22 mouse cellular contexts compared by ENCODE assay signal in the genomic region with DNA sequence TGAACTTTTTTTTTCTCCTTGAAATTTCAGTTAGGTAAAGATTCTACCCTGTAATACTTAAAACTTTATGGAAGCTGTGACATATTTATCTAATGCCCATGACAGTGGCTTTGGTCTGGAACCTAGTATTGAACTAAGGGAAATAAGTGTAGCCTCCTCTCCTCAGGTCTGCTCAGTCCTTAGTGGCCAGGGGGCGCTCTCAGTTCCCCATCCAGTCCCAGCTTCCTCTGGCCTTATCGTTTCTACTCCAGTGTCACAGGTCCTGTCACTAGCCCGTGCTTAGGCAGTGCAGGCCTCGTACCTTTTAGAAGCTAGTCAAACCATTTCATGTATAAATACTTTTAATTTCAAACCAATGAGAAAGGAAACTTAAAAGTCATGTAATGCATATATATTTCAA. TPM values are rescaled to one million over a fixed set of nuclear protein-coding genes. Genes with fewer than 3 reads are reported as not detected.
DNase-seq lines count a peak whose midpoint lies in the region; ATAC-seq and TF ChIP-seq lines count a peak whose summit lies in the region.
"Had no signal": no experiment of that assay in that cellular context is flagged by ENCODE, and none has a peak within 500 bp of the region (broad histone marks: within the 10 kb centered on the region; RNA-seq: fewer than 3 reads in every experiment).

No protein-coding gene starts in this region.

- no peak overlapping the region for H3K4me2 ChIP-seq in lung, postnatal 0 days (replicated peaks; ENCODE audit: low read depth, low read length)
- H3K4me2 ChIP-seq in liver, postnatal 0 days (ENCODE audit: low read depth, low read length), result no peak overlapping the region
- no peak overlapping the region for H3K4me2 ChIP-seq in heart, embryonic 12.5 days
- H3K4me2 ChIP-seq: embryonic facial prominence, embryonic 13.5 days; forebrain, embryonic 13.5 days; heart, embryonic 13.5 days; hindbrain, embryonic 15.5 days had no signal

- no peak for TF ChIP-seq EP300 in lung, postnatal 0 days (IDR thresholded peaks at IDR 0.05)
- TF ChIP-seq EP300 in MEL (IDR thresholded peaks at IDR 0.05; ENCODE audit: low read depth in 1 of 2, low read length in 2 of 2), result no peak
- no peak for TF ChIP-seq EP300 in liver, postnatal 0 days (IDR thresholded peaks at IDR 0.05; ENCODE audit: low read depth)

- H3K27me3 ChIP-seq in kidney, adult 2 months (replicated peaks; ENCODE audit: control insufficient read depth, insufficient read depth, low read length), result no peaks in the 10 kb centered on the region
- no peaks in the 10 kb centered on the region for H3K27me3 ChIP-seq in lung, postnatal 0 days (replicated peaks; ENCODE audit: insufficient read depth, low read length)
- H3K27me3 ChIP-seq in MEL (ENCODE audit: control insufficient read depth in 1 of 2, insufficient read depth in 2 of 2, low read length in 2 of 2), result no peaks in the 10 kb centered on the region
- H3K27me3 ChIP-seq in liver, postnatal 0 days (ENCODE audit: insufficient read depth, low read length), result no peaks in the 10 kb centered on the region
- H3K27me3 ChIP-seq in heart, embryonic 12.5 days (replicated peaks), result no peaks in the 10 kb centered on the region
- H3K27me3 ChIP-seq: CH12.LX; embryonic facial prominence, embryonic 13.5 days; forebrain, embryonic 13.5 days; heart, embryonic 13.5 days; hindbrain, embryonic 15.5 days had no signal

- no peak overlapping the region for H3K9ac ChIP-seq in lung, postnatal 0 days (replicated peaks; ENCODE audit: low read depth)
- H3K9ac ChIP-seq in MEL (ENCODE audit: control insufficient read depth, low read depth, low read length, poor library complexity, severe bottlenecking), result no peak overlapping the region
- H3K9ac ChIP-seq in liver, postnatal 0 days (replicated peaks), result no peak overlapping the region
- H3K9ac ChIP-seq in heart, embryonic 12.5 days, result no peak overlapping the region
- H3K9ac ChIP-seq: embryonic facial prominence, embryonic 13.5 days; forebrain, embryonic 13.5 days; forebrain, postnatal 0 days; heart, embryonic 13.5 days; hindbrain, embryonic 15.5 days had no signal

- no peaks in the 10 kb centered on the region; the same call in 1 of the 2 replicates for H3K36me3 ChIP-seq in kidney, adult 2 months (ENCODE audit: control insufficient read depth, insufficient read depth, low read length)
- 0 out of 2 replicates have a peak, but pooled peaks cover 4% of the 10 kb centered on the region for H3K36me3 ChIP-seq in lung, postnatal 0 days (ENCODE audit: insufficient read depth, low read length)
- H3K36me3 ChIP-seq in MEL (ENCODE audit: control insufficient read depth in 1 of 2, insufficient read depth in 2 of 2, low read length in 2 of 2), result peaks cover 0 to 3% of the 10 kb centered on the region in 2 experiments; a peak in 1 of 4 replicates
- peaks cover 76% of the 10 kb centered on the region for H3K36me3 ChIP-seq in liver, postnatal 0 days (replicated peaks; ENCODE audit: insufficient read depth, low read length)
- H3K36me3 ChIP-seq in heart, embryonic 12.5 days, result peaks cover 68% of the 10 kb centered on the region

- DNase-seq in kidney, adult 2 months, result no peak
- DNase-seq in kidney, adult 8-10 months, result no peak
- no peak for DNase-seq in lung, postnatal 0 days (ENCODE audit: low spot score)
- no peak for DNase-seq in lung, adult 18-20 months
- DNase-seq in MEL (ENCODE audit: low read depth, low spot score), result peak; percentile 21
- peak; percentile 20 for DNase-seq in liver, postnatal 0 days
- DNase-seq: adrenal gland, adult 8-10 months; adrenal gland, postnatal 36 days; cerebellum, adult 11 months; cerebellum, adult 8-10 months; cerebellum, postnatal 14 days; forebrain, postnatal 0 days; gastrocnemius, postnatal 14 days; heart, adult 2 months; heart, postnatal 36 days had no signal

- ATAC-seq in lung, postnatal 0 days, result no peak
- no peak for ATAC-seq in liver, postnatal 0 days
- ATAC-seq in heart, embryonic 12.5 days (ENCODE audit: insufficient number of reproducible peaks, low FRiP score), result no peak
- ATAC-seq in megakaryocyte, adult 5-6 weeks (ENCODE audit: poor library complexity, severe bottlenecking), result no peak
- ATAC-seq: forebrain, embryonic 13.5 days; forebrain, postnatal 0 days had no signal

- 0 out of 2 replicates have a peak, but pooled peaks have one; percentile 3 for TF ChIP-seq CTCF in kidney, adult 2 months (conservative IDR thresholded peaks at IDR 0.05; ENCODE audit: insufficient read depth, insufficient read length, low read depth, low read length)
- peak; percentile 31 for TF ChIP-seq CTCF in lung, postnatal 0 days (IDR thresholded peaks at IDR 0.05)
- TF ChIP-seq CTCF in MEL (IDR thresholded peaks at IDR 0.05 in 2 of 3, conservative IDR thresholded peaks at IDR 0.05 in 1 of 3; ENCODE audit: control insufficient read depth in 1 of 3, insufficient read depth in 1 of 3, low read depth in 2 of 3, low read length in 3 of 3, poor library complexity in 1 of 3, severe bottlenecking in 1 of 3), result peak; percentile 24 to 50 (median 41); a peak in 4 of 6 replicates
- TF ChIP-seq CTCF in liver, postnatal 0 days (IDR thresholded peaks at IDR 0.05; ENCODE audit: low read depth), result peak; percentile 39

- TF ChIP-seq RAD21 in MEL (IDR thresholded peaks at IDR 0.05; ENCODE audit: low read depth, low read length), result no peak

- no peaks in the 10 kb centered on the region for H3K4me1 ChIP-seq in kidney, adult 2 months (ENCODE audit: control insufficient read depth, insufficient read depth, low read length)
- H3K4me1 ChIP-seq in lung, postnatal 0 days (ENCODE audit: insufficient read depth, low read depth, low read length), result no peaks in the 10 kb centered on the region
- no peaks in the 10 kb centered on the region for H3K4me1 ChIP-seq in MEL (ENCODE audit: control insufficient read depth in 1 of 2, insufficient read depth in 2 of 2, low read length in 2 of 2)
- no peaks in the 10 kb centered on the region for H3K4me1 ChIP-seq in liver, postnatal 0 days (ENCODE audit: insufficient read depth)
- no peaks in the 10 kb centered on the region for H3K4me1 ChIP-seq in heart, embryonic 12.5 days (replicated peaks)
- H3K4me1 ChIP-seq: embryonic facial prominence, embryonic 13.5 days; heart, embryonic 13.5 days; hindbrain, embryonic 15.5 days had no signal

- no peak overlapping the region for H3K4me3 ChIP-seq in kidney, adult 2 months (ENCODE audit: insufficient read depth, low read depth, low read length)
- no peak overlapping the region for H3K4me3 ChIP-seq in lung, postnatal 0 days (ENCODE audit: low read depth, low read length)
- no peak overlapping the region for H3K4me3 ChIP-seq in MEL (ENCODE audit: control insufficient read depth in 1 of 2, insufficient read depth in 1 of 2, low read depth in 2 of 2, low read length in 2 of 2)
- no peak overlapping the region for H3K4me3 ChIP-seq in liver, postnatal 0 days (ENCODE audit: low read depth, low read length)
- no peak overlapping the region for H3K4me3 ChIP-seq in heart, embryonic 12.5 days
- H3K4me3 ChIP-seq: embryonic facial prominence, embryonic 13.5 days; forebrain, embryonic 13.5 days; heart, adult 2 months; heart, embryonic 13.5 days; hindbrain, embryonic 15.5 days had no signal

- H3K27ac ChIP-seq in kidney, adult 2 months (ENCODE audit: insufficient read depth, low read depth, low read length), result no peak overlapping the region
- H3K27ac ChIP-seq in lung, postnatal 0 days (ENCODE audit: low read length), result no peak overlapping the region
- H3K27ac ChIP-seq in MEL (ENCODE audit: control insufficient read depth, low read depth, low read length), result no peak overlapping the region
- H3K27ac ChIP-seq in liver, postnatal 0 days (ENCODE audit: low read depth), result no peak overlapping the region
- no peak overlapping the region for H3K27ac ChIP-seq in heart, embryonic 12.5 days (ENCODE audit: poor library complexity, severe bottlenecking)
- H3K27ac ChIP-seq: embryonic facial prominence, embryonic 13.5 days; forebrain, embryonic 13.5 days; heart, adult 2 months; heart, embryonic 13.5 days; hindbrain, embryonic 15.5 days had no signal

- no peaks in the 10 kb centered on the region for H3K79me2 ChIP-seq in MEL (ENCODE audit: control insufficient read depth, insufficient read depth, low read length, poor library complexity)

- no peak for TF ChIP-seq POLR2A in kidney, adult 2 months (IDR thresholded peaks at IDR 0.05; ENCODE audit: low read depth, low read length)
- TF ChIP-seq POLR2A in MEL (IDR thresholded peaks at IDR 0.05; ENCODE audit: control insufficient read depth in 1 of 2, insufficient read depth in 1 of 2, low read depth in 1 of 2, low read length in 2 of 2, poor library complexity in 1 of 2), result no peak

- no peaks in the 10 kb centered on the region for H3K9me3 ChIP-seq in lung, postnatal 0 days (ENCODE audit: low read length)
- no peaks in the 10 kb centered on the region for H3K9me3 ChIP-seq in MEL (replicated peaks; ENCODE audit: insufficient read depth, low read length)
- H3K9me3 ChIP-seq in liver, postnatal 0 days (ENCODE audit: low read length), result no peaks in the 10 kb centered on the region
- H3K9me3 ChIP-seq in heart, embryonic 12.5 days (replicated peaks), result no peaks in the 10 kb centered on the region
- H3K9me3 ChIP-seq: embryonic facial prominence, embryonic 13.5 days; forebrain, embryonic 13.5 days; heart, embryonic 13.5 days; hindbrain, embryonic 15.5 days had no signal

- 84% methylated on average over 4 of the region's 4 CpGs for WGBS in kidney, adult 2 months
- WGBS in lung, postnatal 0 days, result 73% methylated on average over 4 of the region's 4 CpGs
- WGBS in liver, postnatal 0 days (ENCODE audit: insufficient replicate concordance), result 71% methylated on average over 4 of the region's 4 CpGs
- 71% methylated on average over 4 of the region's 4 CpGs for WGBS in heart, embryonic 12.5 days

TF ChIP-seq in MEL, 35 proteins besides CTCF, POLR2A, EP300 and RAD21:
- TF ChIP-seq ZMIZ1 (IDR thresholded peaks at IDR 0.05; ENCODE audit: low read depth, low read length), result no peak
- TF ChIP-seq GABPA (IDR thresholded peaks at IDR 0.05; ENCODE audit: low read depth, low read length), result no peak
- TF ChIP-seq MAFK (IDR thresholded peaks at IDR 0.05; ENCODE audit: borderline replicate concordance, low read depth, low read length), result no peak
- no peak for TF ChIP-seq MXI1 (IDR thresholded peaks at IDR 0.05; ENCODE audit: low read depth, low read length)
- no peak for TF ChIP-seq POLR2AphosphoS2 (IDR thresholded peaks at IDR 0.05; ENCODE audit: low read length)
- no peak for TF ChIP-seq USF1 (IDR thresholded peaks at IDR 0.05; ENCODE audit: low read depth, low read length)
- TF ChIP-seq MAZ (IDR thresholded peaks at IDR 0.05; ENCODE audit: low read depth, low read length), result no peak
TF ChIP-seq in MEL: peak in this region for 0.

RNA-seq across cellular contexts. Expression of gene Pdk1, which starts 15.4 kb away (rescaled TPM):
- 12.0 and 16.7 TPM in 2 replicates for polyA plus RNA-seq in kidney, adult 2 months (2012; rRNA removed)
- polyA plus RNA-seq in lung, postnatal 0 days (2015; fragmentation: Nextera tagmentation; extraction: Ambion mirVana), result 21.1 and 21.8 TPM in 2 replicates
- total RNA-seq in MEL (2012; rRNA removed), result 12.2 and 18.2 TPM in 2 replicates
- 10 to 100 TPM in 1 of 2 experiments, not detected in 1; 56.1 TPM for polyA plus RNA-seq in MEL (2012; ENCODE audit: insufficient read depth in 1 of 2, insufficient read length in 2 of 2, low read depth in 1 of 2, low replicate concordance in 2 of 2, missing spikeins in 1 of 2)
- polyA plus RNA-seq in liver, postnatal 0 days (2015; fragmentation: Nextera tagmentation; extraction: Ambion mirVana), result 24.5 and 27.1 TPM in 2 replicates
- polyA plus RNA-seq in heart, embryonic 12.5 days (2016; fragmentation: Nextera tagmentation; extraction: Ambion mirVana), result 108 and 116 TPM in 2 replicates
- total RNA-seq in megakaryocyte, adult 5-6 weeks (2015), result 4.7 and 5.7 TPM in 2 replicates
- total RNA-seq in megakaryocyte, adult 5-6 weeks (2017), result 8.6 and 19.8 TPM in 2 replicates

Comparison
In these comparisons a context has a peak if more than half of its experiments do, and no peak if none do; other contexts are left out.
1. DNase-seq: peak in MEL (single experiment) and liver, postnatal 0 days (single experiment); none in kidney, adult 2 months (single experiment), kidney, adult 8-10 months (0 of 2), lung, postnatal 0 days (single experiment) and lung, adult 18-20 months (0 of 2).
2. Peak in every context shown above with its lines, with median percentiles within 50 percentile points of each other: CTCF ChIP-seq.